Mouse (Mus musculus) embryo, embryonic 9.5 days (tissue): ENCODE measurements around the gene Setdb1.
"Not testable (repeated sequence)": the region's sequence is repeated elsewhere in the genome, so short reads cannot be mapped to it uniquely, and the experiment has no call there.

Source experiments
- DNase-seq: peaks from one replicate; pipeline ENCODE4 v3.0.0-alpha.2; 2017; ENCODE audit errors: extremely low spot score

The Setdb1 gene

GRCm38 (mm10) chr3:95356701-95357449 is at the start of gene Setdb1:
Gene Setdb1 (minus strand): TSS chr3:95357202.
- peak; percentile 98 for DNase-seq

- no peak for DNase-seq
Measured at GRCm38 (mm10) chr3:95402741-95403140, 45.7 kb upstream of the Setdb1 start, which contains the start of gene 4930558C23Rik. Gene 4930558C23Rik (minus strand): TSS chr3:95402841.

- DNase-seq = no peak
Measured at GRCm38 (mm10) chr3:95394385-95394784, 37.4 kb upstream of the Setdb1 start.

GRCm38 (mm10) chr3:95385401-95386075 is 28.5 kb upstream of the Setdb1 start:
- DNase-seq = no peak

- no peak for DNase-seq
Measured at GRCm38 (mm10) chr3:95373208-95373607, 16.2 kb upstream of the Setdb1 start.

- DNase-seq = no peak
Measured at GRCm38 (mm10) chr3:95370101-95370500, 13.1 kb upstream of the Setdb1 start.

GRCm38 (mm10) chr3:95360276-95360675 is 3.3 kb upstream of the Setdb1 start:
- not testable (repeated sequence) for DNase-seq

- DNase-seq = no peak
Measured at GRCm38 (mm10) chr3:95357746-95358145, 744 bp upstream of the Setdb1 start.

GRCm38 (mm10) chr3:95355911-95356544 is 974 bp downstream of the Setdb1 start:
- not testable (repeated sequence) for DNase-seq

- DNase-seq = peak; percentile 25
Measured at GRCm38 (mm10) chr3:95349491-95349890, 7.5 kb downstream of the Setdb1 start.

GRCm38 (mm10) chr3:95348343-95348742 is 8.7 kb downstream of the Setdb1 start:
- not testable (repeated sequence) for DNase-seq

GRCm38 (mm10) chr3:95346454-95346853 is 10.5 kb downstream of the Setdb1 start:
- no peak for DNase-seq

GRCm38 (mm10) chr3:95343356-95344000 is 13.5 kb downstream of the Setdb1 start:
- not testable (repeated sequence) for DNase-seq

GRCm38 (mm10) chr3:95338251-95338650 is 18.8 kb downstream of the Setdb1 start:
- no peak for DNase-seq

GRCm38 (mm10) chr3:95337345-95337744 is 19.7 kb downstream of the Setdb1 start:
- no peak for DNase-seq

- no peak for DNase-seq
Measured at GRCm38 (mm10) chr3:95331528-95331927, 25.5 kb downstream of the Setdb1 start.

GRCm38 (mm10) chr3:95328803-95329404 is 28.1 kb downstream of the Setdb1 start:
- no peak for DNase-seq

- DNase-seq = no peak
Measured at GRCm38 (mm10) chr3:95324454-95325144, 32.4 kb downstream of the Setdb1 start.

GRCm38 (mm10) chr3:95323429-95323828 is 33.6 kb downstream of the Setdb1 start:
- no peak for DNase-seq

- no peak for DNase-seq
Measured at GRCm38 (mm10) chr3:95319701-95320625, 37.0 kb downstream of the Setdb1 start.
